Mouse (Mus musculus): ENCODE data around the gene Efcab12. TPM values are rescaled to one million over a fixed set of nuclear protein-coding genes. Genes with fewer than 3 reads are reported as not detected.
"Not testable (repeated sequence)": the region's sequence is repeated elsewhere in the genome, so short reads cannot be mapped to it uniquely, and the experiment has no call there.

Efcab12 gene
- 0.42 and 0.47 TPM in 2 replicates for polyA plus RNA-seq (2014; fragmentation: Nextera tagmentation; extraction: Ambion mirVana)

- Histone ChIP-seq H3K9ac (ENCODE audit: low read length) (peak within 1 kb of the TSS; percentile 62), H3K4me3 (ENCODE audit: control insufficient read depth in 1 of 2, insufficient read depth in 1 of 2, low read depth in 1 of 2, low read length in 2 of 2) (peak within 1 kb of the TSS; percentile 41 to 49), H3K36me3 (ENCODE audit: control insufficient read depth, insufficient read depth, low read length) (peaks cover 20% of the 10 kb centered on the region), H3K9me3 (ENCODE audit: control insufficient read depth, low read length) (no peaks in the 10 kb centered on the region), H3K27me3 (ENCODE audit: control insufficient read depth, insufficient read depth, low read length) (no peaks in the 10 kb centered on the region), H3K27ac (replicated peaks in 1 of 2; ENCODE audit: control insufficient read depth in 1 of 2, insufficient read depth in 1 of 2, low read depth in 2 of 2, low read length in 2 of 2) (0 out of 4 replicates have a peak within 1 kb of the TSS, but pooled peaks of 1 of the 2 experiments have one; percentile 2), H3K4me2 (ENCODE audit: low read length) (peak within 1 kb of the TSS; percentile 88), H3K4me1 (ENCODE audit: control insufficient read depth in 2 of 2, insufficient read depth in 2 of 2, low read length in 2 of 2) (peaks cover 7 to 11% of the 10 kb centered on the region in 2 experiments; a peak in 3 of 4 replicates)
- peak; percentile 69 for ATAC-seq (ENCODE audit: insufficient number of reproducible peaks, insufficient read depth, low FRiP score, low read depth)
- WGBS: 2% methylated on average over 19 of the region's 19 CpGs
These were observed at the start of gene Efcab12 for GRCm38 (mm10) chr6:115838161-115838597. Gene Efcab12 (minus strand): TSS chr6:115838412.

DNA sequence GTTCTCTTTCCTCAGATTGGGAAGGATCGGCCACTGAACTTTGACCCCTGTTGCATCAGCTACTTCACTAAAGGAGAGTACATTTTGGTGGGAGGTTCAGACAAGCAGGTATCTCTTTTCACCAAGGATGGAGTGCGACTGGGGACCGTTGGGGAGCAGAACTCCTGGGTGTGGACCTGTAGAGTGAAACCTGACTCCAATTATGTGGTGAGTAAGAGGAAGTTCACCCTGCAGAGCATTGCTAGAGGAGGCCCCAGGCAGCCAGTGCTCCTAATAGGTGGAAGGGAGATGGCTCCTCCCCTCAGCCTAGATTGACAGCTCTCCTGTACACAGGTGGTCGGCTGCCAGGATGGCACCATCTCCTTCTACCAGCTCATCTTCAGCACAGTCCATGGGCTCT lies 48.7 kb upstream of the Efcab12 start:
- no peak overlapping the region for H3K4me3 ChIP-seq (ENCODE audit: control insufficient read depth in 1 of 2, insufficient read depth in 1 of 2, low read depth in 1 of 2, low read length in 2 of 2)
- H3K36me3 ChIP-seq (ENCODE audit: control insufficient read depth, insufficient read depth, low read length): peaks cover 37% of the 10 kb centered on the region
- no peak for ATAC-seq (ENCODE audit: insufficient number of reproducible peaks, insufficient read depth, low FRiP score, low read depth)
- no peak overlapping the region for H3K9ac ChIP-seq (ENCODE audit: low read length)
- 60% methylated on average over 4 of the region's 4 CpGs for WGBS
- 0 out of 2 replicates have a peak, but pooled peaks cover 3% of the 10 kb centered on the region for H3K9me3 ChIP-seq (ENCODE audit: control insufficient read depth, low read length)
- H3K4me2 ChIP-seq (ENCODE audit: low read length): no peak overlapping the region
- H3K4me1 ChIP-seq (ENCODE audit: control insufficient read depth in 2 of 2, insufficient read depth in 2 of 2, low read length in 2 of 2): peaks cover 9 to 14% of the 10 kb centered on the region in 2 experiments
- H3K27ac ChIP-seq (replicated peaks in 1 of 2; ENCODE audit: control insufficient read depth in 1 of 2, insufficient read depth in 1 of 2, low read depth in 2 of 2, low read length in 2 of 2): no peak overlapping the region
- no peaks in the 10 kb centered on the region for H3K27me3 ChIP-seq (ENCODE audit: control insufficient read depth, insufficient read depth, low read length)

DNA sequence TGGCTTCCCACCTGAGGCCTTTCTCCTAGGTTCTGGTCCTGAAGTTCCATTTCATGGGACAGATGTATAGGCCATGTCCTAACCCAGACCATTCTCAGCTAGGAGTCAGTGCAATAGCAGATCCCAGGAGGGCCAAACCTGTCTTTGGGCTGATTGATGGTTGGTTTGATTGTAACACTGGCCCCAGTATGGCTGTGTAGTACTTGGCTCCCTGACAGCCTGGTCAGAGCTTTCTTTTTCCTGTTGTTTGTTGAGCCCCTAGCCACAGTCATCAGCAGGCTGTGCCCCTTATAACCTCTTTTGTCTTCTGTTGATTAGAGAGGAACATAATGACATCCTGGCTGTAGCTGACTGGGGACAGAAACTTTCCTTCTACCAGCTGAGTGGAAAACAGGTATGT lies 45.8 kb upstream of the Efcab12 start:
- Histone ChIP-seq H3K9me3 (ENCODE audit: control insufficient read depth, low read length) (0 out of 2 replicates have a peak, but pooled peaks cover 3% of the 10 kb centered on the region), H3K27me3 (ENCODE audit: control insufficient read depth, insufficient read depth, low read length) (no peaks in the 10 kb centered on the region), H3K36me3 (ENCODE audit: control insufficient read depth, insufficient read depth, low read length) (peaks cover 40% of the 10 kb centered on the region), H3K4me3 (ENCODE audit: control insufficient read depth in 1 of 2, insufficient read depth in 1 of 2, low read depth in 1 of 2, low read length in 2 of 2) (no peak overlapping the region), H3K4me2 (ENCODE audit: low read length) (no peak overlapping the region), H3K4me1 (ENCODE audit: control insufficient read depth in 2 of 2, insufficient read depth in 2 of 2, low read length in 2 of 2) (peaks cover 7 to 11% of the 10 kb centered on the region in 2 experiments), H3K27ac (replicated peaks in 1 of 2; ENCODE audit: control insufficient read depth in 1 of 2, insufficient read depth in 1 of 2, low read depth in 2 of 2, low read length in 2 of 2) (peak overlapping the region; percentile 33 to 64; a peak in 3 of 4 replicates), H3K9ac (ENCODE audit: low read length) (no peak overlapping the region)
- ATAC-seq (ENCODE audit: insufficient number of reproducible peaks, insufficient read depth, low FRiP score, low read depth): no peak; the same call in 1 of the 2 replicates

DNA sequence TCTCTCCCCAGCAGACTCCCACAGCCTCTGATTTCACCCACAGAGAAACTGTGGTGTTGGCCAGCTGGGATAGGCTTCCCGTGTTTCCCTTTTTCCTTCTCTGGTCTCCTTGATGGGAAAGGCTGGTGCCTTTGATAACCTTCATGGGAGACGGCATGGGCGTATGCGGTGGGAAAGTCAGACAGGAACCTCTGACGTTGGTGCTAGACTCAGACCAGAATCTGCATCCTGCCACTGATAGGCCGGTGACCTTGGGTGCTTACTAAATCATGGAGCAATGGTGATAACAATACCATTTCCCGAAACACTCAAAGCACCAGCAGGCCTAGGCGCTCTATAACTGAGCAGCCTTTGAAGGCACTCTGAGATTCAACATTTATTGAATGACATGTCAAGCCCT lies 42.5 kb upstream of the Efcab12 start:
- 47% methylated on average over 8 of the region's 8 CpGs for WGBS
- H3K27ac ChIP-seq (replicated peaks in 1 of 2; ENCODE audit: control insufficient read depth in 1 of 2, insufficient read depth in 1 of 2, low read depth in 2 of 2, low read length in 2 of 2): peak overlapping the region; percentile 61 to 67
- H3K4me3 ChIP-seq (ENCODE audit: control insufficient read depth in 1 of 2, insufficient read depth in 1 of 2, low read depth in 1 of 2, low read length in 2 of 2): no peak overlapping the region
- H3K27me3 ChIP-seq (ENCODE audit: control insufficient read depth, insufficient read depth, low read length): no peaks in the 10 kb centered on the region
- peaks cover 10 to 11% of the 10 kb centered on the region in 2 experiments for H3K4me1 ChIP-seq (ENCODE audit: control insufficient read depth in 2 of 2, insufficient read depth in 2 of 2, low read length in 2 of 2)
- ATAC-seq (ENCODE audit: insufficient number of reproducible peaks, insufficient read depth, low FRiP score, low read depth): peak; percentile 52
- no peaks in the 10 kb centered on the region for H3K9me3 ChIP-seq (ENCODE audit: control insufficient read depth, low read length)
- H3K9ac ChIP-seq (ENCODE audit: low read length): no peak overlapping the region
- no peak overlapping the region for H3K4me2 ChIP-seq (ENCODE audit: low read length)
- peaks cover 29% of the 10 kb centered on the region for H3K36me3 ChIP-seq (ENCODE audit: control insufficient read depth, insufficient read depth, low read length)

DNA sequence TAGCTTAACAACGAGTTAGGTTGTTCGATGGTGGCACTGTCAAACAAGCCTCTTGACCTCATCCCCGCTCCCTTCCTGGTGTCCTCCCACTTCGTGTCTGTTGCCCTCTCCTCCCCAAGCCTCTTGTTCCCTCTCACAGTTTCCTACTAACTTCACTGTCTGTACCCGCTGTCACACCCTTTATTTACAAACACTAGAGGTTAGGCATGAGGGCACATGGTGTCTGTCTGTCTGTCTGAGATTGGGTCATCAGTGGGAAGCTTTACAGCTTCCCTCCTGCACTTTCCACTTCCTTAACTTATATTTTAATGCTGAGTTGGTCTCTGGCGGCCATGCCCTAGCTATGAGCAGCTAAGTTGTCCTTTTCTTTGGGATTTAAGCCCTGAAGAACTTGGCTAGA lies 41.5 kb upstream of the Efcab12 start:
- peak overlapping the region; percentile 47 to 67; a peak in 2 of 4 replicates for H3K27ac ChIP-seq (replicated peaks in 1 of 2; ENCODE audit: control insufficient read depth in 1 of 2, insufficient read depth in 1 of 2, low read depth in 2 of 2, low read length in 2 of 2)
- H3K4me2 ChIP-seq (ENCODE audit: low read length): no peak overlapping the region
- WGBS: 78% methylated on average over 6 of the region's 6 CpGs
- peaks cover 10 to 11% of the 10 kb centered on the region in 2 experiments for H3K4me1 ChIP-seq (ENCODE audit: control insufficient read depth in 2 of 2, insufficient read depth in 2 of 2, low read length in 2 of 2)
- no peak overlapping the region for H3K4me3 ChIP-seq (ENCODE audit: control insufficient read depth in 1 of 2, insufficient read depth in 1 of 2, low read depth in 1 of 2, low read length in 2 of 2)
- H3K9me3 ChIP-seq (ENCODE audit: control insufficient read depth, low read length): no peaks in the 10 kb centered on the region
- H3K27me3 ChIP-seq (ENCODE audit: control insufficient read depth, insufficient read depth, low read length): no peaks in the 10 kb centered on the region
- no peak overlapping the region for H3K9ac ChIP-seq (ENCODE audit: low read length)
- ATAC-seq (ENCODE audit: insufficient number of reproducible peaks, insufficient read depth, low FRiP score, low read depth): no peak
- H3K36me3 ChIP-seq (ENCODE audit: control insufficient read depth, insufficient read depth, low read length): peaks cover 31% of the 10 kb centered on the region

DNA sequence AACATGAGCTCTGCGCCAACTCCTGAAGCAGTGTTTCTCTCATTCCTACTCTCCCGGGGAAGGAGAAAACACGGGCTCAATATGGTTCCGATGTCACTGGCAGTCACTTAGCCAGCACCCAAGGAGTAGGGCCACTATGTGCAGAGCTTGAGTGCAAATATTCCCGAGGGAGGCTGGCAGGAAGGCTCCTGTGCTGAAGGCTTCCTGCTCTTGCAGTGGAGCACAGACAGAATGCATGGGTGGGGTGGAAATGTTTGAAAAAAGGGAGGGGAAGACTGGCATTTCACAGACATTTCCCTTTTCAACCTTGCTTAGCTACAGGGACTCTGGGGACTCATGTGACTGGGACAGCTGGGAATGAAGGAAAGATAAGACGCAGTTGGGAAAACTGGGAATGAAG lies 40.5 kb upstream of the Efcab12 start:
- peaks cover 10 to 11% of the 10 kb centered on the region in 2 experiments for H3K4me1 ChIP-seq (ENCODE audit: control insufficient read depth in 2 of 2, insufficient read depth in 2 of 2, low read length in 2 of 2)
- no peak overlapping the region for H3K9ac ChIP-seq (ENCODE audit: low read length)
- H3K4me2 ChIP-seq (ENCODE audit: low read length): no peak overlapping the region
- H3K27me3 ChIP-seq (ENCODE audit: control insufficient read depth, insufficient read depth, low read length): no peaks in the 10 kb centered on the region
- WGBS: 54% methylated on average over 6 of the region's 6 CpGs
- H3K4me3 ChIP-seq (ENCODE audit: control insufficient read depth in 1 of 2, insufficient read depth in 1 of 2, low read depth in 1 of 2, low read length in 2 of 2): no peak overlapping the region
- H3K36me3 ChIP-seq (ENCODE audit: control insufficient read depth, insufficient read depth, low read length): peaks cover 27% of the 10 kb centered on the region
- ATAC-seq (ENCODE audit: insufficient number of reproducible peaks, insufficient read depth, low FRiP score, low read depth): no peak
- H3K27ac ChIP-seq (replicated peaks in 1 of 2; ENCODE audit: control insufficient read depth in 1 of 2, insufficient read depth in 1 of 2, low read depth in 2 of 2, low read length in 2 of 2): peak overlapping the region; percentile 30 to 67; a peak in 2 of 4 replicates
- no peaks in the 10 kb centered on the region for H3K9me3 ChIP-seq (ENCODE audit: control insufficient read depth, low read length)

GRCm38 (mm10) chr6:115877239-115877638 lies 39.0 kb upstream of the Efcab12 start:
- 71% methylated on average over 2 of the region's 2 CpGs for WGBS
- H3K27me3 ChIP-seq (ENCODE audit: control insufficient read depth, insufficient read depth, low read length): no peaks in the 10 kb centered on the region
- H3K9ac ChIP-seq (ENCODE audit: low read length): no peak overlapping the region
- H3K4me2 ChIP-seq (ENCODE audit: low read length): no peak overlapping the region
- ATAC-seq (ENCODE audit: insufficient number of reproducible peaks, insufficient read depth, low FRiP score, low read depth): no peak
- H3K4me3 ChIP-seq (ENCODE audit: control insufficient read depth in 1 of 2, insufficient read depth in 1 of 2, low read depth in 1 of 2, low read length in 2 of 2): no peak overlapping the region
- H3K4me1 ChIP-seq (ENCODE audit: control insufficient read depth in 2 of 2, insufficient read depth in 2 of 2, low read length in 2 of 2): peaks cover 10 to 11% of the 10 kb centered on the region in 2 experiments
- H3K27ac ChIP-seq (replicated peaks in 1 of 2; ENCODE audit: control insufficient read depth in 1 of 2, insufficient read depth in 1 of 2, low read depth in 2 of 2, low read length in 2 of 2): no peak overlapping the region
- H3K9me3 ChIP-seq (ENCODE audit: control insufficient read depth, low read length): no peaks in the 10 kb centered on the region
- H3K36me3 ChIP-seq (ENCODE audit: control insufficient read depth, insufficient read depth, low read length): peaks cover 27% of the 10 kb centered on the region

DNA sequence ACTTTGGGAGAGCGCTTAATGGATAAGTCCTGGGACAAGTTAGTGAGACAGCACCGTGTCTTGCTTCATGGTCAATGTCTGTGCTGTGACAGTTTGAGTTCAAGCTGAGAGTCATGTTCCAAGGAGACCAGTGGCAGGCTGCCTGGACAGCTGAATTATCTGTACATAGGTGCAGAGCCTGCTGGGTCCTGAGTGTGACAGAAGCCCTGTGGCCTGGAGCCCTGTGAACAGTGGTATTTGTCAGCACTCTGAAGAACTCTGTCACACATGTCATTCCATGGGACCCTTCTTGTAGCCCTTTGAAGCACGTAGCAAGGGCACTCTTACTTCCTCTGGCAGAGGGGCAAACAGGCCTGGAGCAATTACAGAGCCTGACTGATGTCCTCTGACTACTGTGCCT lies 33.1 kb upstream of the Efcab12 start:
- not testable (repeated sequence) for H3K27me3 ChIP-seq (ENCODE audit: control insufficient read depth, insufficient read depth, low read length); H3K4me3 ChIP-seq (ENCODE audit: control insufficient read depth in 1 of 2, insufficient read depth in 1 of 2, low read depth in 1 of 2, low read length in 2 of 2); H3K36me3 ChIP-seq (ENCODE audit: control insufficient read depth, insufficient read depth, low read length); H3K4me2 ChIP-seq (ENCODE audit: low read length); H3K4me1 ChIP-seq (ENCODE audit: control insufficient read depth in 2 of 2, insufficient read depth in 2 of 2, low read length in 2 of 2); H3K27ac ChIP-seq (replicated peaks in 1 of 2; ENCODE audit: control insufficient read depth in 1 of 2, insufficient read depth in 1 of 2, low read depth in 2 of 2, low read length in 2 of 2); H3K9ac ChIP-seq (ENCODE audit: low read length); H3K9me3 ChIP-seq (ENCODE audit: control insufficient read depth, low read length)
- no CpG with 5 or more reads among the region's 3 CpGs for WGBS
- ATAC-seq (ENCODE audit: insufficient number of reproducible peaks, insufficient read depth, low FRiP score, low read depth): peak; percentile 38; the same call in 1 of the 2 replicates

Measured in heart, embryonic 14.5 days (tissue).